Mouse (Mus musculus): ENCODE data around the gene Dhcr7. TPM values are rescaled to one million over a fixed set of nuclear protein-coding genes. Genes with fewer than 3 reads are reported as not detected.

Dhcr7 gene
- total RNA-seq (2021), result 10 to 100 TPM; 79.5 to 85.8 TPM

- intact Hi-C loops (cut with DNase I), result no loop called here
- DNase-seq (ENCODE audit: extremely low spot score in 1 of 2, low spot score in 2 of 2), result peak; percentile 98 to 100
Measured at GRCm38 (mm10) chr7:143822375-143823265, at the start of gene Dhcr7, which contains the start of gene Nadsyn1. TSS of gene Dhcr7 (plus strand) at chr7:143823145. TSS of gene Nadsyn1 (minus strand) at chr7:143822849.

GRCm38 (mm10) chr7:143776137-143776536, 46.8 kb upstream of the Dhcr7 start:
- DNase-seq (ENCODE audit: extremely low spot score in 1 of 2, low spot score in 2 of 2), result no peak
- intact Hi-C loops (cut with DNase I), result no loop called here

GRCm38 (mm10) chr7:143777375-143777774, 45.6 kb upstream of the Dhcr7 start:
- DNase-seq (ENCODE audit: extremely low spot score in 1 of 2, low spot score in 2 of 2), result no peak
- intact Hi-C loops (cut with DNase I), result no loop called here

- intact Hi-C loops (cut with DNase I), result no loop called here
- DNase-seq (ENCODE audit: extremely low spot score in 1 of 2, low spot score in 2 of 2), result no peak
Measured at GRCm38 (mm10) chr7:143783378-143783995, 39.5 kb upstream of the Dhcr7 start.

- intact Hi-C loops (cut with DNase I), result no loop called here
- peak; percentile 56 to 92 for DNase-seq (ENCODE audit: extremely low spot score in 1 of 2, low spot score in 2 of 2)
Measured at GRCm38 (mm10) chr7:143783996-143784829, 38.7 kb upstream of the Dhcr7 start, which contains the start of gene Mrgpre. TSS of gene Mrgpre (minus strand) at chr7:143784500.

- no peak for DNase-seq (ENCODE audit: extremely low spot score in 1 of 2, low spot score in 2 of 2)
- intact Hi-C loops (cut with DNase I), result no loop called here
Measured at GRCm38 (mm10) chr7:143792336-143792985, 30.5 kb upstream of the Dhcr7 start.

- intact Hi-C loops (cut with DNase I), result no loop called here
- DNase-seq (ENCODE audit: extremely low spot score in 1 of 2, low spot score in 2 of 2), result peak in 1 of 2 experiments; percentile 48
Measured at GRCm38 (mm10) chr7:143793121-143793520, 29.8 kb upstream of the Dhcr7 start.

GRCm38 (mm10) chr7:143798783-143799182, 24.2 kb upstream of the Dhcr7 start:
- DNase-seq (ENCODE audit: extremely low spot score in 1 of 2, low spot score in 2 of 2), result no peak
- intact Hi-C loops (cut with DNase I), result no loop called here

GRCm38 (mm10) chr7:143800770-143801169, 22.2 kb upstream of the Dhcr7 start:
- intact Hi-C loops (cut with DNase I), result no loop called here
- no peak for DNase-seq (ENCODE audit: extremely low spot score in 1 of 2, low spot score in 2 of 2)

- DNase-seq (ENCODE audit: extremely low spot score in 1 of 2, low spot score in 2 of 2), result no peak
- intact Hi-C loops (cut with DNase I), result no loop called here
Measured at GRCm38 (mm10) chr7:143801195-143802065, 21.5 kb upstream of the Dhcr7 start.

- peak; percentile 30 to 68 for DNase-seq (ENCODE audit: extremely low spot score in 1 of 2, low spot score in 2 of 2)
- intact Hi-C loops (cut with DNase I), result no loop called here
Measured at GRCm38 (mm10) chr7:143805199-143805624, 17.7 kb upstream of the Dhcr7 start.

- DNase-seq (ENCODE audit: extremely low spot score in 1 of 2, low spot score in 2 of 2), result peak in 1 of 2 experiments; percentile 35
- intact Hi-C loops (cut with DNase I), result no loop called here
Measured at GRCm38 (mm10) chr7:143808909-143809308, 14.0 kb upstream of the Dhcr7 start.

GRCm38 (mm10) chr7:143819201-143819600, 3.7 kb upstream of the Dhcr7 start:
- no peak for DNase-seq (ENCODE audit: extremely low spot score in 1 of 2, low spot score in 2 of 2)
- intact Hi-C loops (cut with DNase I), result no loop called here

- no peak for DNase-seq (ENCODE audit: extremely low spot score in 1 of 2, low spot score in 2 of 2)
- intact Hi-C loops (cut with DNase I), result no loop called here
Measured at GRCm38 (mm10) chr7:143821241-143821640, 1.7 kb upstream of the Dhcr7 start.

GRCm38 (mm10) chr7:143823266-143823605, 291 bp downstream of the Dhcr7 start:
- no peak for DNase-seq (ENCODE audit: extremely low spot score in 1 of 2, low spot score in 2 of 2)
- intact Hi-C loops (cut with DNase I), result no loop called here

- DNase-seq (ENCODE audit: extremely low spot score in 1 of 2, low spot score in 2 of 2), result no peak
- intact Hi-C loops (cut with DNase I), result no loop called here
Measured at GRCm38 (mm10) chr7:143826985-143827384, 4.0 kb downstream of the Dhcr7 start.

- intact Hi-C loops (cut with DNase I), result no loop called here
- peak; percentile 96 to 97 for DNase-seq (ENCODE audit: extremely low spot score in 1 of 2, low spot score in 2 of 2)
Measured at GRCm38 (mm10) chr7:143829504-143830331, 6.8 kb downstream of the Dhcr7 start.
